Mouse (Mus musculus) testis, adult 2 months (tissue): Measurements from ENCODE around the gene Uevld. TPM values are rescaled to one million over a fixed set of nuclear protein-coding genes. Genes with fewer than 3 reads are reported as not detected.
"Not testable (repeated sequence)": the region's sequence is repeated elsewhere in the genome, so short reads cannot be mapped to it uniquely, and the experiment has no call there.

Experiments
- H3K27ac ChIP-seq: fragments of 200-500 bp; 2 replicates; pipeline ENCODE4 v1.5.1; 2012; ENCODE audit warnings: low read depth, low read length; ENCODE audit not compliant: control insufficient read depth, insufficient read depth
- H3K27me3 ChIP-seq: fragments of 200-500 bp; 2 replicates; pipeline ENCODE4 v1.6.1; 2012; ENCODE audit warnings: mild to moderate bottlenecking, low read length, moderate library complexity; ENCODE audit not compliant: control insufficient read depth, insufficient read depth
- H3K36me3 ChIP-seq: fragments of 200-500 bp; 2 replicates; pipeline ENCODE4 v1.6.1; 2012; ENCODE audit warnings: mild to moderate bottlenecking, low read length; ENCODE audit not compliant: control insufficient read depth, insufficient read depth
- H3K4me1 ChIP-seq: fragments of 200-500 bp; 2 replicates; pipeline ENCODE4 v1.6.1; 2012; ENCODE audit warnings: low read length; ENCODE audit not compliant: control insufficient read depth, insufficient read depth
- H3K4me3 ChIP-seq: fragments of 200-500 bp; 2 replicates; pipeline ENCODE4 v1.5.1; 2012; ENCODE audit warnings: low read depth, mild to moderate bottlenecking, low read length, moderate library complexity, mixed read lengths; ENCODE audit not compliant: control insufficient read depth
- CTCF ChIP-seq: fragments of 200-500 bp; IDR thresholded peaks from 2 replicates; pipeline ENCODE4 v1.5.1; 2012; ENCODE audit warnings: low read depth, mild to moderate bottlenecking, inconsistent platforms, low read length, moderate library complexity; ENCODE audit not compliant: control insufficient read depth, insufficient read depth, insufficient replicate concordance
- POLR2A ChIP-seq: fragments of 200-500 bp; IDR thresholded peaks from 2 replicates; pipeline ENCODE4 v1.6.1; 2012; ENCODE audit warnings: low read depth, mild to moderate bottlenecking, inconsistent platforms, low read length, moderate library complexity; ENCODE audit not compliant: control insufficient read depth
- polyA plus RNA-seq: library from polyadenylated mRNA; depleted of rRNA; stranded (reverse); fragments of >200 nt; gene quantifications from 2 replicates; pipeline ENCODE4 v1.2.3, GENCODE M21; 2012

The Uevld gene
- polyA plus RNA-seq, 1 experiment = 2.9 TPM

GRCm38 (mm10) chr7:46999983-47000643, 41.8 kb upstream of the Uevld start:
- Histone ChIP-seq H3K36me3 (peaks cover 6% of the 10 kb centered on the region), H3K27ac (no peak overlapping the region), H3K4me3 (no peak overlapping the region), H3K4me1 (no peaks in the 10 kb centered on the region), H3K27me3 (no peaks in the 10 kb centered on the region)
- TF ChIP-seq CTCF = no peak
- TF ChIP-seq POLR2A = no peak

GRCm38 (mm10) chr7:46998942-46999341, 40.6 kb upstream of the Uevld start:
- TF ChIP-seq CTCF = no peak
- TF ChIP-seq POLR2A = no peak
- no peaks in the 10 kb centered on the region for H3K27me3 ChIP-seq
- H3K4me1 ChIP-seq = no peaks in the 10 kb centered on the region
- H3K4me3 ChIP-seq = no peak overlapping the region
- no peak overlapping the region for H3K27ac ChIP-seq
- H3K36me3 ChIP-seq = peaks cover 6% of the 10 kb centered on the region

- Histone ChIP-seq H3K4me1 (no peaks in the 10 kb centered on the region), H3K27me3 (no peaks in the 10 kb centered on the region), H3K4me3 (no peak overlapping the region), H3K27ac (no peak overlapping the region), H3K36me3 (peaks cover 6% of the 10 kb centered on the region)
- TF ChIP-seq CTCF = no peak
- no peak for TF ChIP-seq POLR2A
Measured at GRCm38 (mm10) chr7:46997644-46998395, 39.5 kb upstream of the Uevld start.

- TF ChIP-seq POLR2A (no peak), CTCF (no peak)
- H3K4me3 ChIP-seq = no peak overlapping the region
- H3K4me1 ChIP-seq = no peaks in the 10 kb centered on the region
- no peaks in the 10 kb centered on the region for H3K27me3 ChIP-seq
- no peak overlapping the region for H3K27ac ChIP-seq
- H3K36me3 ChIP-seq = peaks cover 6% of the 10 kb centered on the region
Measured at GRCm38 (mm10) chr7:46997008-46997407, 38.7 kb upstream of the Uevld start.

- Histone ChIP-seq H3K4me1 (no peaks in the 10 kb centered on the region), H3K36me3 (peaks cover 6% of the 10 kb centered on the region), H3K4me3 (no peak overlapping the region), H3K27me3 (no peaks in the 10 kb centered on the region), H3K27ac (no peak overlapping the region)
- TF ChIP-seq CTCF (no peak), POLR2A (no peak)
Measured at GRCm38 (mm10) chr7:46995558-46995957, 37.2 kb upstream of the Uevld start.

- no peak for TF ChIP-seq CTCF
- no peak for TF ChIP-seq POLR2A
- H3K36me3 ChIP-seq = peaks cover 3% of the 10 kb centered on the region
Measured at GRCm38 (mm10) chr7:46993079-46993478, 34.8 kb upstream of the Uevld start.

GRCm38 (mm10) chr7:46989387-46989786, 31.1 kb upstream of the Uevld start:
- H3K4me3 ChIP-seq = peak overlapping the region; percentile 8; the same call in 1 of the 2 replicates
- H3K36me3 ChIP-seq, H3K4me1 ChIP-seq, H3K27me3 ChIP-seq, H3K27ac ChIP-seq: not testable (repeated sequence)

More at GRCm38 (mm10) chr7:46993079-46993478, 34.8 kb upstream of the Uevld start:
- Histone ChIP-seq H3K27me3 (no peaks in the 10 kb centered on the region), H3K4me3 (no peak overlapping the region), H3K27ac (no peak overlapping the region), H3K4me1 (no peaks in the 10 kb centered on the region)
